Mouse (Mus musculus) MEL (cell line): ENCODE measurements around the gene Dcdc2a. TPM values are rescaled to one million over a fixed set of nuclear protein-coding genes. Genes with fewer than 3 reads are reported as not detected.

Source experiments
- DNase-seq: peaks from one replicate; pipeline ENCODE4 v3.0.0; 2011; ENCODE audit warnings: low read depth, low spot score
- H3K27ac ChIP-seq: 2 replicates; pipeline ENCODE4 v1.5.1; 2012; ENCODE audit warnings: low read depth, mild to moderate bottlenecking, control low read depth, low read length, moderate library complexity; ENCODE audit not compliant: control insufficient read depth
- H3K27me3 ChIP-seq, 2 experiments: fragments of 150-350 bp in 1 of 2; sonication (generic) in 1 of 2; 2 replicates each; pipeline ENCODE4 v1.6.1; 2012; ENCODE audit warnings: low read length in 2 of 2, mild to moderate bottlenecking in 2 of 2, improper control_type of control experiment in 1 of 2, moderate library complexity in 1 of 2; ENCODE audit not compliant: insufficient read depth in 2 of 2, control insufficient read depth in 1 of 2
- H3K36me3 ChIP-seq, 2 experiments: 2 replicates each; pipeline ENCODE4 v1.6.1; 2012 to 2014; ENCODE audit warnings: low read length in 2 of 2, improper control_type of control experiment in 1 of 2, inconsistent platforms in 1 of 2, mild to moderate bottlenecking in 1 of 2; ENCODE audit not compliant: insufficient read depth in 2 of 2, control insufficient read depth in 1 of 2
- H3K4me1 ChIP-seq, 2 experiments: fragments of 150-350 bp in 1 of 2; sonication (generic) in 1 of 2; 2 replicates each; pipeline ENCODE4 v1.6.1; 2012; ENCODE audit warnings: low read length in 2 of 2, improper control_type of control experiment in 1 of 2, mild to moderate bottlenecking in 1 of 2; ENCODE audit not compliant: insufficient read depth in 2 of 2, control insufficient read depth in 1 of 2
- H3K4me3 ChIP-seq, 2 experiments: fragments of 150-350 bp in 1 of 2; sonication (generic) in 1 of 2; 2 replicates each; pipeline ENCODE4 v1.5.1; 2012; ENCODE audit warnings: low read depth in 2 of 2, low read length in 2 of 2, mild to moderate bottlenecking in 2 of 2, moderate library complexity in 2 of 2, control low read depth in 1 of 2, improper control_type of control experiment in 1 of 2; ENCODE audit not compliant: control insufficient read depth in 1 of 2, insufficient read depth in 1 of 2
- H3K79me2 ChIP-seq: 2 replicates; pipeline ENCODE4 v1.6.1; 2012; ENCODE audit warnings: mild to moderate bottlenecking, low read length, moderate library complexity; ENCODE audit not compliant: control insufficient read depth, poor library complexity, insufficient read depth
- H3K9ac ChIP-seq: 2 replicates; pipeline ENCODE4 v1.6.1; 2012; ENCODE audit warnings: low read depth, mild to moderate bottlenecking, control low read depth, low read length, moderate library complexity; ENCODE audit not compliant: control insufficient read depth, poor library complexity, severe bottlenecking
- H3K9me3 ChIP-seq: fragments of 150-350 bp; sonication (generic); replicated peaks from 2 replicates; pipeline ENCODE4 v1.6.1; 2012; ENCODE audit warnings: mild to moderate bottlenecking, low read length, improper control_type of control experiment, moderate library complexity; ENCODE audit not compliant: insufficient read depth
- CHD1 ChIP-seq: IDR thresholded peaks from 2 replicates; pipeline ENCODE4 v1.6.1; 2012; ENCODE audit warnings: low read depth, mild to moderate bottlenecking, inconsistent platforms, low read length, improper control_type of control experiment
- CHD2 ChIP-seq: IDR thresholded peaks from 2 replicates; pipeline ENCODE4 v1.6.1; 2011; ENCODE audit warnings: low read length, improper control_type of control experiment
- CTCF ChIP-seq, 3 experiments: IDR thresholded peaks in 2 of 3; conservative IDR thresholded peaks in 1 of 3; 2 replicates each; pipeline ENCODE4 v1.5.1; 2011 to 2012; ENCODE audit warnings: low read length in 3 of 3, low read depth in 2 of 3, mild to moderate bottlenecking in 2 of 3, improper control_type of control experiment in 1 of 3, inconsistent platforms in 1 of 3, mixed read lengths in 1 of 3, moderate library complexity in 1 of 3; ENCODE audit not compliant: control insufficient read depth in 1 of 3, insufficient read depth in 1 of 3, poor library complexity in 1 of 3, severe bottlenecking in 1 of 3
- E2F4 ChIP-seq: IDR thresholded peaks from 2 replicates; pipeline ENCODE4 v1.6.1; 2011; ENCODE audit warnings: low read depth, low read length, improper control_type of control experiment, borderline replicate concordance
- GABPA ChIP-seq: IDR thresholded peaks from 2 replicates; pipeline ENCODE4 v1.6.1; 2012; ENCODE audit warnings: low read depth, mild to moderate bottlenecking, inconsistent platforms, low read length, improper control_type of control experiment, moderate library complexity
- JUND ChIP-seq: IDR thresholded peaks from 2 replicates; pipeline ENCODE4 v1.6.1; 2011; ENCODE audit warnings: low read depth, mild to moderate bottlenecking, improper control_type of control experiment, low read length
- KAT2A ChIP-seq: conservative IDR thresholded peaks from 2 replicates; pipeline ENCODE4 v1.6.1; 2012; ENCODE audit warnings: low read depth, low read length, improper control_type of control experiment, inconsistent platforms
- MAX ChIP-seq: IDR thresholded peaks from 2 replicates; pipeline ENCODE4 v1.6.1; 2011; ENCODE audit warnings: low read length, improper control_type of control experiment
- MAZ ChIP-seq: IDR thresholded peaks from 2 replicates; pipeline ENCODE4 v1.6.1; 2012; ENCODE audit warnings: low read depth, mild to moderate bottlenecking, inconsistent platforms, low read length, improper control_type of control experiment
- MYB ChIP-seq: IDR thresholded peaks from 2 replicates; pipeline ENCODE4 v1.6.1; 2011; ENCODE audit warnings: mild to moderate bottlenecking, low read depth, low read length, improper control_type of control experiment
- MYC ChIP-seq: IDR thresholded peaks from 2 replicates; pipeline ENCODE4 v1.6.1; 2011; ENCODE audit warnings: low read depth, mild to moderate bottlenecking, low read length, improper control_type of control experiment, moderate library complexity
- POLR2A ChIP-seq, 2 experiments: IDR thresholded peaks; 2 replicates each; pipeline ENCODE4 v1.6.1; 2011 to 2012; ENCODE audit warnings: low read length in 2 of 2, mild to moderate bottlenecking in 2 of 2, control low read depth in 1 of 2, improper control_type of control experiment in 1 of 2, low read depth in 1 of 2, moderate library complexity in 1 of 2; ENCODE audit not compliant: control insufficient read depth in 1 of 2, insufficient read depth in 1 of 2, poor library complexity in 1 of 2
- POLR2AphosphoS5 ChIP-seq: IDR thresholded peaks from 2 replicates; pipeline ENCODE4 v1.6.1; 2012; ENCODE audit warnings: low read depth, borderline replicate concordance, mild to moderate bottlenecking, inconsistent platforms, low read length, moderate library complexity, mixed read lengths
- RCOR1 ChIP-seq: IDR thresholded peaks from 2 replicates; pipeline ENCODE4 v1.6.1; 2012; ENCODE audit warnings: low read depth, mild to moderate bottlenecking, inconsistent platforms, low read length, improper control_type of control experiment
- TAL1 ChIP-seq: IDR thresholded peaks from 2 replicates; pipeline ENCODE4 v1.6.1; 2012; ENCODE audit warnings: mild to moderate bottlenecking, inconsistent platforms, low read length, moderate library complexity, mixed read lengths
- TBP ChIP-seq: IDR thresholded peaks from 2 replicates; pipeline ENCODE4 v1.8.0; 2011; ENCODE audit warnings: low read depth, low read length, improper control_type of control experiment
- USF1 ChIP-seq: IDR thresholded peaks from 2 replicates; pipeline ENCODE4 v1.6.1; 2014; ENCODE audit warnings: low read depth, mild to moderate bottlenecking, inconsistent platforms, low read length, improper control_type of control experiment, moderate library complexity
- USF2 ChIP-seq, 2 experiments: IDR thresholded peaks; 2 replicates each; pipeline ENCODE4 v1.6.1; 2011 to 2012; ENCODE audit warnings: improper control_type of control experiment in 2 of 2, low read length in 2 of 2, borderline replicate concordance in 1 of 2, inconsistent platforms in 1 of 2, low read depth in 1 of 2, mild to moderate bottlenecking in 1 of 2; ENCODE audit not compliant: insufficient read depth in 1 of 2
- ZC3H11A ChIP-seq: IDR thresholded peaks from 2 replicates; pipeline ENCODE4 v1.6.1; 2012; ENCODE audit warnings: low read depth, mild to moderate bottlenecking, inconsistent platforms, low read length, improper control_type of control experiment
- polyA plus RNA-seq, 2 experiments: library from polyadenylated mRNA; stranded (reverse) in 1 of 2; unstranded in 1 of 2; fragments of >175 nt in 1 of 2; fragments of >200 nt in 1 of 2; gene quantifications; 2 replicates each; pipeline versions ENCODE4 v1.2.1 to v1.2.4; 2012; ENCODE audit warnings: low replicate concordance in 2 of 2, low read depth in 1 of 2; ENCODE audit not compliant: insufficient read length in 2 of 2, insufficient read depth in 1 of 2, missing spikeins in 1 of 2
- total RNA-seq: library from RNA; depleted of rRNA; stranded (reverse); fragments of 300-350 nt; gene quantifications from 2 replicates; pipeline ENCODE4 v1.2.3, GENCODE M21; 2012

Dcdc2a gene
- total and polyA plus RNA-seq, 3 experiments = not detected

DNA sequence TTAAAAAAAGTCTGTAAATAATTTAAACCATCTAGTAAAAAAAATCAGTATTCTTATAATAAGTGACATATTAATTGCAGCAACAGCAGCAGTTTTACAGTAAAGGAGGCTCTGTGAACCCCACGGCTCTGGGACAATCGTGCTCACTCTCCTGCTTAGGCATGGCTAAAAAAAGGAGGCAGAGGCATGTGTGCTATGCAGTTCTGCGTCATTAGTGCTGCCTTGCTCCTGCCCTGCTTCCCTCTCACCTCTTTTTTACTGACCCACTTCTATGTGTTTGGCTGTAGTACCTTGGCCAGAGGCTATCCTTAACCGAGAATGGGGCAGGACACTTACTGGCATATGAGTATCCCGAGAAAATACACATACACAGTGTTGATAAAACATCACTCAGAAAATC is 50.9 kb downstream of the Dcdc2a start:
- Histone ChIP-seq H3K4me1 (no peaks in the 10 kb centered on the region), H3K27ac (no peak overlapping the region), H3K27me3 (no peaks in the 10 kb centered on the region), H3K9me3 (no peaks in the 10 kb centered on the region), H3K79me2 (no peaks in the 10 kb centered on the region), H3K9ac (no peak overlapping the region), H3K36me3 (no peaks in the 10 kb centered on the region), H3K4me3 (no peak overlapping the region)
- DNase-seq = no peak
- no peak for TF ChIP-seq USF1
- no peak for TF ChIP-seq USF2 (IDR thresholded peaks at IDR 0.05; ENCODE audit: borderline replicate concordance in 1 of 2, insufficient read depth in 1 of 2, low read depth in 1 of 2, low read length in 2 of 2)
- TF ChIP-seq POLR2A (IDR thresholded peaks at IDR 0.05; ENCODE audit: control insufficient read depth in 1 of 2, insufficient read depth in 1 of 2, low read depth in 1 of 2, low read length in 2 of 2, poor library complexity in 1 of 2) = no peak
- no peak for TF ChIP-seq MYB
- no peak for TF ChIP-seq GABPA
- no peak for TF ChIP-seq E2F4
- TF ChIP-seq TBP = no peak
- TF ChIP-seq ZC3H11A = no peak
- TF ChIP-seq CHD2 = no peak
- no peak for TF ChIP-seq TAL1

GRCm38 (mm10) chr13:25108353-25108752 is 52.5 kb downstream of the Dcdc2a start:
- Histone ChIP-seq H3K4me1 (no peaks in the 10 kb centered on the region), H3K79me2 (no peaks in the 10 kb centered on the region), H3K36me3 (no peaks in the 10 kb centered on the region), H3K9me3 (no peaks in the 10 kb centered on the region), H3K27ac (no peak overlapping the region), H3K4me3 (no peak overlapping the region), H3K27me3 (no peaks in the 10 kb centered on the region), H3K9ac (no peak overlapping the region)
- no peak for DNase-seq
- no peak for TF ChIP-seq CTCF (IDR thresholded peaks at IDR 0.05 in 2 of 3, conservative IDR thresholded peaks at IDR 0.05 in 1 of 3; ENCODE audit: control insufficient read depth in 1 of 3, insufficient read depth in 1 of 3, low read depth in 2 of 3, low read length in 3 of 3, poor library complexity in 1 of 3, severe bottlenecking in 1 of 3)
- no peak for TF ChIP-seq MAZ
- no peak for TF ChIP-seq KAT2A
- TF ChIP-seq MYC = no peak
- TF ChIP-seq CHD1 = no peak
- TF ChIP-seq POLR2AphosphoS5 = no peak
- no peak for TF ChIP-seq RCOR1
- no peak for TF ChIP-seq MYB
- TF ChIP-seq JUND = no peak
- no peak for TF ChIP-seq MAX
